ENCODE assay signal across 34 mouse cellular contexts in genomic region chr7:91173560-91173959, GRCm38 (mm10).
"Had no signal": no experiment of that assay in that cellular context is flagged by ENCODE, and none has a peak within 500 bp of the region (broad histone marks: within the 10 kb centered on the region; RNA-seq: fewer than 3 reads in every experiment).

No protein-coding gene starts in this region.

- DNase-seq: heart, adult 2 months; heart, postnatal 10 days; heart, postnatal 14 days; heart, postnatal 36 days; heart, postnatal 4 days; kidney, adult 11 months; kidney, adult 18-20 months; kidney, adult 2 months; kidney, adult 8-10 months; kidney, adult 9 months; kidney, postnatal 10 days; kidney, postnatal 14 days; kidney, postnatal 25 days; kidney, postnatal 36 days; kidney, postnatal 4 days; layer of hippocampus, adult 9-11 months; layer of hippocampus, postnatal 36 days had no signal

- H3K27me3 ChIP-seq: heart, embryonic 12.5 days; heart, embryonic 13.5 days; heart, embryonic 15.5 days; hindbrain, embryonic 13.5 days; hindbrain, embryonic 15.5 days; intestine, embryonic 15.5 days had no signal

- H3K4me3 ChIP-seq: heart, adult 2 months; heart, embryonic 10.5 days; heart, embryonic 12.5 days; heart, embryonic 13.5 days; heart, embryonic 15.5 days; hindbrain, embryonic 10.5 days; hindbrain, embryonic 13.5 days; hindbrain, embryonic 15.5 days; intestine, embryonic 15.5 days; kidney, embryonic 15.5 days; layer of hippocampus, adult 2 months had no signal

- H3K4me2 ChIP-seq: heart, embryonic 11.5 days; heart, embryonic 12.5 days; heart, embryonic 13.5 days; heart, embryonic 15.5 days; hindbrain, embryonic 13.5 days; hindbrain, embryonic 14.5 days; hindbrain, embryonic 15.5 days; intestine, embryonic 15.5 days; kidney, embryonic 15.5 days had no signal

- H3K4me1 ChIP-seq: heart, embryonic 10.5 days; heart, embryonic 12.5 days; heart, embryonic 13.5 days; heart, embryonic 15.5 days; hindbrain, embryonic 10.5 days; hindbrain, embryonic 13.5 days; hindbrain, embryonic 15.5 days; intestine, embryonic 15.5 days; kidney, embryonic 15.5 days had no signal

- H3K27ac ChIP-seq: heart, adult 2 months; heart, embryonic 10.5 days; heart, embryonic 13.5 days; heart, embryonic 15.5 days; hindbrain, embryonic 10.5 days; hindbrain, embryonic 13.5 days; hindbrain, embryonic 14.5 days; hindbrain, embryonic 15.5 days; hindbrain, postnatal 0 days; intestine, embryonic 15.5 days; kidney, embryonic 15.5 days; kidney, postnatal 0 days; layer of hippocampus, adult 2 months had no signal

- H3K9ac ChIP-seq: heart, embryonic 12.5 days; heart, embryonic 13.5 days; heart, embryonic 15.5 days; hindbrain, embryonic 13.5 days; hindbrain, embryonic 14.5 days; hindbrain, embryonic 15.5 days; intestine, embryonic 15.5 days; kidney, embryonic 15.5 days had no signal

- H3K9me3 ChIP-seq: heart, embryonic 10.5 days; heart, embryonic 12.5 days; heart, embryonic 13.5 days; heart, embryonic 15.5 days; hindbrain, embryonic 10.5 days; hindbrain, embryonic 13.5 days; hindbrain, embryonic 15.5 days; intestine, embryonic 15.5 days; kidney, embryonic 15.5 days had no signal

- ATAC-seq: hindbrain, postnatal 0 days; inflammation-experienced regulatory T-cells, adult 6 months; intestine, embryonic 15.5 days; intestine, embryonic 16.5 days; intestine, postnatal 0 days had no signal

- H3K36me3 ChIP-seq: heart, embryonic 10.5 days; heart, embryonic 12.5 days; heart, embryonic 13.5 days; heart, embryonic 15.5 days; hindbrain, embryonic 10.5 days; hindbrain, embryonic 13.5 days; hindbrain, embryonic 15.5 days; intestine, embryonic 15.5 days; kidney, embryonic 15.5 days had no signal
